Mouse (Mus musculus): Measurements from ENCODE around the gene Pde10a. TPM values are rescaled to one million over a fixed set of nuclear protein-coding genes. Genes with fewer than 3 reads are reported as not detected.

Gene Pde10a
- polyA plus RNA-seq, 1 experiment from 2014 or later = 4.8 TPM

GRCm38 (mm10) chr17:8851846-8852245 is 326.7 kb downstream of the Pde10a start:
- DNase-seq (ENCODE audit: low spot score, missing footprints) (no peak), ATAC-seq (ENCODE audit: low FRiP score) (no peak)
- WGBS = 89% methylated on average over 6 of the region's 6 CpGs
- Histone ChIP-seq H3K4me3 (ENCODE audit: low read depth, low read length) (no peak overlapping the region), H3K4me1 (ENCODE audit: control insufficient read depth, insufficient read depth, low read length) (peaks cover 6% of the 10 kb centered on the region; the same call in 1 of the 2 replicates), H3K27ac (ENCODE audit: low read depth, low read length) (no peak overlapping the region), H3K27me3 (ENCODE audit: control insufficient read depth, insufficient read depth, low read length) (no peaks in the 10 kb centered on the region), H3K4me2 (no peak overlapping the region), H3K9me3 (ENCODE audit: control insufficient read depth, low read length) (no peaks in the 10 kb centered on the region), H3K36me3 (ENCODE audit: control insufficient read depth, insufficient read depth, low read length) (no peaks in the 10 kb centered on the region), H3K9ac (ENCODE audit: low read length) (no peak overlapping the region)

- H3K4me3 ChIP-seq (ENCODE audit: low read depth, low read length) = no peak overlapping the region
- peak overlapping the region; percentile 36 for H3K4me2 ChIP-seq
These were observed 331.5 kb downstream of the Pde10a start for GRCm38 (mm10) chr17:8856430-8857371.

GRCm38 (mm10) chr17:8858636-8859421 is 333.7 kb downstream of the Pde10a start:
- no peak for DNase-seq (ENCODE audit: low spot score, missing footprints)
- H3K4me1 ChIP-seq (ENCODE audit: control insufficient read depth, insufficient read depth, low read length) = peaks cover 6% of the 10 kb centered on the region; the same call in 1 of the 2 replicates
- 80% methylated on average over 23 of the region's 23 CpGs for WGBS

More at GRCm38 (mm10) chr17:8856430-8857371, 331.5 kb downstream of the Pde10a start:
- Histone ChIP-seq H3K27me3 (ENCODE audit: control insufficient read depth, insufficient read depth, low read length) (no peaks in the 10 kb centered on the region), H3K4me1 (ENCODE audit: control insufficient read depth, insufficient read depth, low read length) (peaks cover 6% of the 10 kb centered on the region; the same call in 1 of the 2 replicates), H3K9me3 (ENCODE audit: control insufficient read depth, low read length) (no peaks in the 10 kb centered on the region), H3K9ac (ENCODE audit: low read length) (no peak overlapping the region), H3K36me3 (ENCODE audit: control insufficient read depth, insufficient read depth, low read length) (no peaks in the 10 kb centered on the region), H3K27ac (ENCODE audit: low read depth, low read length) (no peak overlapping the region)
- DNase-seq (ENCODE audit: low spot score, missing footprints) (peak; percentile 98), ATAC-seq (ENCODE audit: low FRiP score) (peak; percentile 64; the same call in 1 of the 2 replicates)
- WGBS = 40% methylated on average over 22 of the region's 22 CpGs

GRCm38 (mm10) chr17:8859489-8859888 is 334.3 kb downstream of the Pde10a start:
- Histone ChIP-seq H3K27me3 (ENCODE audit: control insufficient read depth, insufficient read depth, low read length) (no peaks in the 10 kb centered on the region), H3K36me3 (ENCODE audit: control insufficient read depth, insufficient read depth, low read length) (no peaks in the 10 kb centered on the region), H3K4me2 (no peak overlapping the region), H3K4me1 (ENCODE audit: control insufficient read depth, insufficient read depth, low read length) (peaks cover 6% of the 10 kb centered on the region; the same call in 1 of the 2 replicates), H3K27ac (ENCODE audit: low read depth, low read length) (no peak overlapping the region), H3K9ac (ENCODE audit: low read length) (no peak overlapping the region), H3K9me3 (ENCODE audit: control insufficient read depth, low read length) (no peaks in the 10 kb centered on the region), H3K4me3 (ENCODE audit: low read depth, low read length) (no peak overlapping the region)
- whole genome bisulfite sequencing = 85% methylated on average over 4 of the region's 4 CpGs
- DNase-seq (ENCODE audit: low spot score, missing footprints) (no peak), ATAC-seq (ENCODE audit: low FRiP score) (no peak)

More at GRCm38 (mm10) chr17:8858636-8859421, 333.7 kb downstream of the Pde10a start:
- Histone ChIP-seq H3K9ac (ENCODE audit: low read length) (no peak overlapping the region), H3K27ac (ENCODE audit: low read depth, low read length) (no peak overlapping the region), H3K27me3 (ENCODE audit: control insufficient read depth, insufficient read depth, low read length) (no peaks in the 10 kb centered on the region), H3K4me3 (ENCODE audit: low read depth, low read length) (no peak overlapping the region), H3K9me3 (ENCODE audit: control insufficient read depth, low read length) (no peaks in the 10 kb centered on the region), H3K36me3 (ENCODE audit: control insufficient read depth, insufficient read depth, low read length) (no peaks in the 10 kb centered on the region), H3K4me2 (no peak overlapping the region)
- no peak for ATAC-seq (ENCODE audit: low FRiP score)

- Histone ChIP-seq H3K4me3 (ENCODE audit: low read depth, low read length) (no peak overlapping the region), H3K4me1 (ENCODE audit: control insufficient read depth, insufficient read depth, low read length) (peaks cover 6% of the 10 kb centered on the region), H3K36me3 (ENCODE audit: control insufficient read depth, insufficient read depth, low read length) (no peaks in the 10 kb centered on the region), H3K4me2 (no peak overlapping the region), H3K9ac (ENCODE audit: low read length) (no peak overlapping the region), H3K27me3 (ENCODE audit: control insufficient read depth, insufficient read depth, low read length) (no peaks in the 10 kb centered on the region), H3K9me3 (ENCODE audit: control insufficient read depth, low read length) (no peaks in the 10 kb centered on the region), H3K27ac (ENCODE audit: low read depth, low read length) (no peak overlapping the region)
- no peak for ATAC-seq (ENCODE audit: low FRiP score)
- DNase-seq (ENCODE audit: low spot score, missing footprints) = peak; percentile 56
- WGBS = 80% methylated on average over 8 of the region's 8 CpGs
These were observed 339.7 kb downstream of the Pde10a start for GRCm38 (mm10) chr17:8864638-8865497.

GRCm38 (mm10) chr17:8867331-8868237 is 342.4 kb downstream of the Pde10a start:
- peaks cover 8% of the 10 kb centered on the region for H3K4me1 ChIP-seq (ENCODE audit: control insufficient read depth, insufficient read depth, low read length)
- H3K27me3 ChIP-seq (ENCODE audit: control insufficient read depth, insufficient read depth, low read length) = no peaks in the 10 kb centered on the region
- DNase-seq (ENCODE audit: low spot score, missing footprints) = peak; percentile 76
- no peaks in the 10 kb centered on the region for H3K9me3 ChIP-seq (ENCODE audit: control insufficient read depth, low read length)
- H3K4me2 ChIP-seq = no peak overlapping the region
- no peak for ATAC-seq (ENCODE audit: low FRiP score)
- H3K9ac ChIP-seq (ENCODE audit: low read length) = no peak overlapping the region
- 83% methylated on average over 25 of the region's 25 CpGs for WGBS
- H3K4me3 ChIP-seq (ENCODE audit: low read depth, low read length) = no peak overlapping the region
- H3K36me3 ChIP-seq (ENCODE audit: control insufficient read depth, insufficient read depth, low read length) = no peaks in the 10 kb centered on the region
- H3K27ac ChIP-seq (ENCODE audit: low read depth, low read length) = no peak overlapping the region

GRCm38 (mm10) chr17:8869287-8869686 is 344.1 kb downstream of the Pde10a start:
- H3K4me2 ChIP-seq = no peak overlapping the region
- ATAC-seq (ENCODE audit: low FRiP score) (no peak), DNase-seq (ENCODE audit: low spot score, missing footprints) (peak; percentile 47)
- no peak overlapping the region for H3K27ac ChIP-seq (ENCODE audit: low read depth, low read length)
- H3K4me3 ChIP-seq (ENCODE audit: low read depth, low read length) = no peak overlapping the region
- H3K36me3 ChIP-seq (ENCODE audit: control insufficient read depth, insufficient read depth, low read length) = no peaks in the 10 kb centered on the region
- H3K27me3 ChIP-seq (ENCODE audit: control insufficient read depth, insufficient read depth, low read length) = no peaks in the 10 kb centered on the region
- WGBS = 90% methylated on average over 10 of the region's 10 CpGs
- H3K9ac ChIP-seq (ENCODE audit: low read length) = no peak overlapping the region
- H3K9me3 ChIP-seq (ENCODE audit: control insufficient read depth, low read length) = no peaks in the 10 kb centered on the region
- peaks cover 8% of the 10 kb centered on the region for H3K4me1 ChIP-seq (ENCODE audit: control insufficient read depth, insufficient read depth, low read length)

- WGBS = 80% methylated on average over 7 of the region's 7 CpGs
- Histone ChIP-seq H3K36me3 (ENCODE audit: control insufficient read depth, insufficient read depth, low read length) (no peaks in the 10 kb centered on the region), H3K27ac (ENCODE audit: low read depth, low read length) (no peak overlapping the region), H3K4me2 (no peak overlapping the region), H3K9ac (ENCODE audit: low read length) (no peak overlapping the region), H3K27me3 (ENCODE audit: control insufficient read depth, insufficient read depth, low read length) (no peaks in the 10 kb centered on the region), H3K9me3 (ENCODE audit: control insufficient read depth, low read length) (no peaks in the 10 kb centered on the region), H3K4me3 (ENCODE audit: low read depth, low read length) (no peak overlapping the region), H3K4me1 (ENCODE audit: control insufficient read depth, insufficient read depth, low read length) (peaks cover 8% of the 10 kb centered on the region)
- no peak for DNase-seq (ENCODE audit: low spot score, missing footprints)
- no peak for ATAC-seq (ENCODE audit: low FRiP score)
These were observed 345.7 kb downstream of the Pde10a start for GRCm38 (mm10) chr17:8870848-8871247.

Data from midbrain, embryonic 11.5 days (tissue).